Mouse (Mus musculus) small intestine, adult 10 weeks (tissue): Measurements from ENCODE around the gene Adgrf1. TPM values are rescaled to one million over a fixed set of nuclear protein-coding genes. Genes with fewer than 3 reads are reported as not detected.

Experiments
- polyA plus RNA-seq: library from polyadenylated mRNA; stranded (reverse); fragments of 350-450 nt; fragmentation: Illumina TruSeq; extraction: RNeasy Lipid Tissue Mini Kit (QIAGEN cat#74804); gene quantifications from one replicate; pipeline ENCODE4 v1.2.3, GENCODE M21; 2014; ENCODE audit warnings: low replicate concordance

Adgrf1 gene
- polyA plus RNA-seq = 1.3 TPM

DNA sequence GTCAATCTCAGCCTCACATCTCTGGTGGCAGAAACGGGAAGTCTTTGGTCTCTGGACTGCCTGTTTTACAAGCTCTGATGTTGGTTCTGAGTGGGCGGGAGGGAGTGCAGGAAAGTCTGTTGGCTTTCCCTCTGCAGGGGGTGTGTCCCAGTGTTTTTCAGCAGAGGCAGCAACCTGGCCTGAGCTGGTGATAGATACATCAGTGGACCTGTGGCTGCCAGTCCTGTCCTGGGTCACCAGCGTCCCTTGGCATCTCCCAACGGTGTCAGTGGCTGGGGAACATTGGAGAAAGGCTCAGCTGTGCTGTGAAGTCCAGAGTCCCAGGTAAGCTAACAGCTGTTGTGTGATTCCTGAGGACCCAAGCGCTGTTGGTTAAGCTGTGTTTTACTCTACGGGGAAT, at the start of gene Adgrf1:
Gene Adgrf1 (plus strand): TSS at position 169 of the 400 bp plus-strand sequence.

DNA sequence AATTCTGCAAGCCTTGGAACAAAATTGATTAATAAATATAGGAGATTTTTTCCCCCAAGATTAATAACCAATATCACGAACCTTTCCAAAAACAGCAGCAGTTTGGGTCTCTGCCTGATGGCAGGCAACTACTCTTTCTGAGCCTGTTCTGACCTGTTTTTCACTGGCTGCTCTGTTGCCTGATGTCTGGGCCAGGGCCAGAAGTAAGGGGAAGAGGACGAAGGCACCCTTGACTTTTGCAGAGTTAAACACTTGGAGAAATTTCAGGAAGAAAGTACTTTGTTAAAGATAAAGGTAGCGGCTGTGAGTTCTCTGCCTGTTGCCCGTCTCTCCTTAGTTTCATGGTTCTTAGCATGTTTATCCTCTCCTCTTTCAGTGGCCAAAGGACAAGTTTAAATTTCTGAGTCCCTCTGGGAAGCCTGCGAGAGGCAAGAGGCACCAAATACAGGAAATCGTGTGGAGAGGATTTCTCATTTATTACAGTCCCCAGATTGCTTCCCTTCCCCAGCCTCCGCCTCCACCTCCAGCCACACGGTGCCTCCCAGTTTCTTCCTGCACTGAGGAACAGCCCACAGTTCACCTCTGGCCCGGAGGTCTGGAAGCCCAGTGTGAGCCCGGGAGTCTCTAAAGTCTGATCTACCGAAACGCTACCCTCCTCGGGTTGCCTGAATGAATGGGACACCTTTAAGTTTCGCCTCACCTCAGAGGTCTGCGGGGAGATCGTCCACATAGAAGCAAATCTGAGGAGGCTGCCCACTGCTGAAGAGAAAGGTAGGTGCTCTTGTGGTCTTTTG, 89.9 kb downstream of the Adgrf1 start, which contains the start of gene Adgrf5:
Gene Adgrf5 (plus strand): TSS at position 626 of the 794 bp plus-strand sequence.

Other genes starting within 250 kb of the Adgrf1 start
- gene Adgrf5, start 90.1 kb downstream of the Adgrf1 start, polyA plus RNA-seq = 22.7 TPM
- 75.8 TPM for gene Mep1a, start 232.5 kb downstream of the Adgrf1 start, polyA plus RNA-seq